Mouse (Mus musculus): Measurements from ENCODE around the gene Uqcc1.

- no peak for TF ChIP-seq CTCF (IDR thresholded peaks at IDR 0.05; ENCODE audit: insufficient read depth, low read depth, low read length)
- TF ChIP-seq POLR2A (IDR thresholded peaks at IDR 0.05; ENCODE audit: insufficient read depth, low read depth, low read length): no peak
These were observed 113.9 kb downstream of the Uqcc1 start for GRCm38 (mm10) chr2:155816179-155816578.
